Mouse (Mus musculus): ENCODE data around the gene Hist1h4f. TPM values are rescaled to one million over a fixed set of nuclear protein-coding genes. Genes with fewer than 3 reads are reported as not detected.
A peak's percentile ranks its signal among the peaks of the same experiment; 100 is the strongest.

The Hist1h4f gene
- polyA plus RNA-seq, 1 experiment from 2014 or later: 2.7 TPM

DNA sequence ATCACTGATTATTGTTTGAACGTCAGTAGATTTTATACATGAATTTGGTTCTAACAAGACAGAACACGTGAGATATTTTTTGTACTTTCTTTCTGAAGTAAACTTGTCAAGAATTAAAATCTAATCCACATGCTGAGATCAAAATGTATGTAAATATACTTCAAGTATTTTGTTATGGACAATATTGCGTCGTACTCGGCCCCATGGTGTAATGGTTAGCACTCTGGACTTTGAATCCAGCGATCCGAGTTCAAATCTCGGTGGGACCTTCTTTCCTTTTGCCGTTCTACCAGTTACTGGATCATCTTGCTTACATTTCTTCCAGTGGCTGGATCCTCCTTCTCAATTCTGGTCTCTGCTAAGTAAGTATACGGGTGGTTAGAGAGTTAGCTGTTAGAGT is 32.0 kb downstream of the Hist1h4f start:
- Histone ChIP-seq H3K4me2 (peak overlapping the region; percentile 96), H3K36me3 (ENCODE audit: insufficient read depth) (no peaks in the 10 kb centered on the region), H3K4me1 (ENCODE audit: insufficient read depth) (no peaks in the 10 kb centered on the region), H3K9ac (0 out of 2 replicates have a peak overlapping the region, but pooled peaks have one; percentile 21), H3K27me3 (ENCODE audit: insufficient read depth, low read length) (no peaks in the 10 kb centered on the region), H3K9me3 (ENCODE audit: low read depth, low read length) (no peaks in the 10 kb centered on the region), H3K27ac (ENCODE audit: low read depth) (peak overlapping the region; percentile 61; the same call in 1 of the 2 replicates), H3K4me3 (ENCODE audit: low read depth, low read length) (peak overlapping the region; percentile 56)
- WGBS: 0% methylated on average over 10 of the region's 10 CpGs
- TF ChIP-seq CTCF (IDR thresholded peaks at IDR 0.05; ENCODE audit: low read depth): no peak
- ATAC-seq (ENCODE audit: insufficient read depth): peak; percentile 53
- DNase-seq: peak; percentile 97

DNA sequence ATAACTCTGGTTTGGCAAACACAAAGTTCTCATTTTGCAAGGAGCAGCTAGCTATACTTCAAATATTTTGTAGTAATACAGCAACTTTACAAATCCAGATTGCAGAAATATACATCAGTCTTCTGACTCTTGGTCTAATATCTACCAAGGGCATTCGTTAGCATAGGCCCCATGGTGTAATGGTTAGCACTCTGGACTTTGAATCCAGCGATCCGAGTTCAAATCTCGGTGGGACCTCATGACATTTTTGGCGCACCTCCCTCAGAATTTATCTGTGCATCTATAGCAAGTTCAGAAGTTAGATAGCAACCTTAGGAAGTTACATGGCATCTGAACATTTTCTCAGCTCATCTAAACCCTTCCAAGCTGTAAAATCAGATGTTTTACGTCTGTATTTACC is 32.6 kb downstream of the Hist1h4f start:
- H3K36me3 ChIP-seq (ENCODE audit: insufficient read depth): no peaks in the 10 kb centered on the region
- DNase-seq (peak; percentile 95), ATAC-seq (ENCODE audit: insufficient read depth) (peak; percentile 68)
- no peaks in the 10 kb centered on the region for H3K27me3 ChIP-seq (ENCODE audit: insufficient read depth, low read length)
- no peaks in the 10 kb centered on the region for H3K4me1 ChIP-seq (ENCODE audit: insufficient read depth)
- under 1% methylated on average over 6 of the region's 6 CpGs for WGBS
- peak overlapping the region; percentile 96 for H3K4me2 ChIP-seq
- H3K9me3 ChIP-seq (ENCODE audit: low read depth, low read length): no peaks in the 10 kb centered on the region
- peak overlapping the region; percentile 56 for H3K4me3 ChIP-seq (ENCODE audit: low read depth, low read length)
- H3K27ac ChIP-seq (ENCODE audit: low read depth): peak overlapping the region; percentile 61; the same call in 1 of the 2 replicates
- 0 out of 2 replicates have a peak overlapping the region, but pooled peaks have one; percentile 21 for H3K9ac ChIP-seq
- no peak for TF ChIP-seq CTCF (IDR thresholded peaks at IDR 0.05; ENCODE audit: low read depth)

DNA sequence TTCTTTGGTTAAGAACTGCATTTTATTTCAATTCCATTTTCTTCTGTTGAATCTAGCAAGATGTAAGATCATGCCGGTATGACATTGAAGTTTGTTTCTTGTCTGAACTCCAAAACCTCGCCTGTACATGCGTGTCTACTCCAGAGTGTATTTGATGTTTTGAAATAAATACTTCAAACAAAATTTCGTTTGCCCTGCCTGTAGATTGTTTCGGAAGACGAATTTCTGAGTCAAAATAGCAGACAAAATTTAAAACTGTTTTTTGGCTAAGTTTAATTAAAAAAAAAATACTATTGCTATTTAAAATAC is 33.2 kb downstream of the Hist1h4f start:
- peak overlapping the region; percentile 56 for H3K4me3 ChIP-seq (ENCODE audit: low read depth, low read length)
- WGBS: under 1% methylated on average over 6 of the region's 6 CpGs
- TF ChIP-seq CTCF (IDR thresholded peaks at IDR 0.05; ENCODE audit: low read depth): no peak
- H3K4me1 ChIP-seq (ENCODE audit: insufficient read depth): no peaks in the 10 kb centered on the region
- H3K36me3 ChIP-seq (ENCODE audit: insufficient read depth): no peaks in the 10 kb centered on the region
- no peak for ATAC-seq (ENCODE audit: insufficient read depth)
- H3K27ac ChIP-seq (ENCODE audit: low read depth): no peak overlapping the region
- peak overlapping the region; percentile 96 for H3K4me2 ChIP-seq
- no peaks in the 10 kb centered on the region for H3K9me3 ChIP-seq (ENCODE audit: low read depth, low read length)
- no peak for DNase-seq
- H3K9ac ChIP-seq: peak overlapping the region; percentile 27; the same call in 1 of the 2 replicates
- no peaks in the 10 kb centered on the region for H3K27me3 ChIP-seq (ENCODE audit: insufficient read depth, low read length)

DNA sequence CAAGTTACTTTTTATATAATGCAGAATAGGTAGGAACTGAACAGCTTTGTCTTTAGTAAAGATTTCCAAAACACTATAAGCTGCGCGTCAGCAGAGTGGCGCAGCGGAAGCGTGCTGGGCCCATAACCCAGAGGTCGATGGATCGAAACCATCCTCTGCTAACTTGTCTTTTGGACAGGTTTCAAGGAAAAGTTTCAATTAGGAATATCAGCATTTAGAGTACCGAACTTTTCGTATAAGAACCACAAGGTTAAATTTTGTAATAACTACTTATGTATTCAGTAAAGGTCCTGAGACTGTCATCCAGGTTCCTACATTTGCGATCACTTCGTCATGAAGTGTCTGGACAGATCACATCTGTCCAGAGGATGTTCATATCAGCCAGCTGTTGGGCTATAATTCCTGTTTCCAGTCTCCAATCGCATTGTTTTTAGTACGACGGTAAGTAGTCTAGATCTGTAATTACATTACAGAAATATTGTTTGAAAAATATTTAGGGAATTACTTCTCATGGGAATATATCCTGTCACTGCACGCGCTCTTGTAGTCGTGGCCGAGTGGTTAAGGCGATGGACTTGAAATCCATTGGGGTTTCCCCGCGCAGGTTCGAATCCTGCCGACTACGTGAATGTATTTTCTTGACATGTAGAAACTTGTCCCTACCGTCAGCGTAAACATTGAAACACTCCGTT is 33.7 kb downstream of the Hist1h4f start:
- TF ChIP-seq CTCF (IDR thresholded peaks at IDR 0.05; ENCODE audit: low read depth): no peak
- Histone ChIP-seq H3K27ac (ENCODE audit: low read depth) (peak overlapping the region; percentile 78; the same call in 1 of the 2 replicates), H3K4me3 (ENCODE audit: low read depth, low read length) (peak overlapping the region; percentile 56), H3K27me3 (ENCODE audit: insufficient read depth, low read length) (no peaks in the 10 kb centered on the region), H3K9ac (peak overlapping the region; percentile 45), H3K36me3 (ENCODE audit: insufficient read depth) (no peaks in the 10 kb centered on the region), H3K4me1 (ENCODE audit: insufficient read depth) (no peaks in the 10 kb centered on the region), H3K4me2 (peak overlapping the region; percentile 96), H3K9me3 (ENCODE audit: low read depth, low read length) (no peaks in the 10 kb centered on the region)
- peak; percentile 96 for DNase-seq
- 0% methylated on average over 27 of the region's 27 CpGs for WGBS
- peak; percentile 89 for ATAC-seq (ENCODE audit: insufficient read depth)

DNA sequence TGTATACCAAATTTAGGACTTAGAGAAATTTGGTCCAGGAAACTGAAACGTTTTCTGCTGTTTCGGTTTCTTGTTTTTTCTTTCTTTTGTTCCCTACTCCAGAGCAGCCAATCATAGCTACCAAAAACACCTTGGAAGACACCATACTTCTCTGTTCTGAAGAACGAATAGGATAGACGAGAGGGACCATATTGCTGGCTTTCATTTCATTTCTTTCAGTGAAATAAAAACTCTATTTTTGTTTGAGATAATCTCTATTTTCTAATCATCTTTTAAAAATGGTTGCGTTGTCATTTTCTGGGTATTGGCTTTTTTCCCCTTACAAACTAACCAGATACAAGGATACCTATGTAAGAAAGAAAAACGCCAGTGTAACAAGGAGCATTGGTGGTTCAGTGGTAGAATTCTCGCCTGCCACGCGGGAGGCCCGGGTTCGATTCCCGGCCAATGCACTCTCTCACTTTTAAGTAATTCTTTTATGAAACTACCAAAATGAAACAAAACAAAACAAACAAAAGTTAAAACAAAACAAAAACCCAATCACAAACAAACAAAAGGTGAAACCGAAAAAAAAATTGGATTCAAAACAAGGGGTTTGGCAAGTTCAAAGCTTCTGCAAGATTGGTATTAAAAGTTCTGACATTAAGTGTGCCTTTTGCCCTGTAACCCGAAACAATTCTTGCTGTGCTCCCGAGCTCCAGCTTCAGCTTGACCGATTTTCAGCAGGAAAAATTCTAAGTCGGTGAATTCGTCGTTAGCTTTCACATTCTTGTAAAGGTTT is 34.4 kb downstream of the Hist1h4f start:
- TF ChIP-seq CTCF (IDR thresholded peaks at IDR 0.05; ENCODE audit: low read depth): no peak
- no peaks in the 10 kb centered on the region for H3K4me1 ChIP-seq (ENCODE audit: insufficient read depth)
- H3K9me3 ChIP-seq (ENCODE audit: low read depth, low read length): no peaks in the 10 kb centered on the region
- no peaks in the 10 kb centered on the region for H3K27me3 ChIP-seq (ENCODE audit: insufficient read depth, low read length)
- H3K9ac ChIP-seq: peak overlapping the region; percentile 38
- 0% methylated on average over 19 of the region's 19 CpGs for WGBS
- peak overlapping the region; percentile 78; the same call in 1 of the 2 replicates for H3K27ac ChIP-seq (ENCODE audit: low read depth)
- ATAC-seq (ENCODE audit: insufficient read depth) (peak; percentile 65), DNase-seq (peak; percentile 93)
- no peaks in the 10 kb centered on the region for H3K36me3 ChIP-seq (ENCODE audit: insufficient read depth)
- H3K4me2 ChIP-seq: peak overlapping the region; percentile 96
- H3K4me3 ChIP-seq (ENCODE audit: low read depth, low read length): peak overlapping the region; percentile 56

DNA sequence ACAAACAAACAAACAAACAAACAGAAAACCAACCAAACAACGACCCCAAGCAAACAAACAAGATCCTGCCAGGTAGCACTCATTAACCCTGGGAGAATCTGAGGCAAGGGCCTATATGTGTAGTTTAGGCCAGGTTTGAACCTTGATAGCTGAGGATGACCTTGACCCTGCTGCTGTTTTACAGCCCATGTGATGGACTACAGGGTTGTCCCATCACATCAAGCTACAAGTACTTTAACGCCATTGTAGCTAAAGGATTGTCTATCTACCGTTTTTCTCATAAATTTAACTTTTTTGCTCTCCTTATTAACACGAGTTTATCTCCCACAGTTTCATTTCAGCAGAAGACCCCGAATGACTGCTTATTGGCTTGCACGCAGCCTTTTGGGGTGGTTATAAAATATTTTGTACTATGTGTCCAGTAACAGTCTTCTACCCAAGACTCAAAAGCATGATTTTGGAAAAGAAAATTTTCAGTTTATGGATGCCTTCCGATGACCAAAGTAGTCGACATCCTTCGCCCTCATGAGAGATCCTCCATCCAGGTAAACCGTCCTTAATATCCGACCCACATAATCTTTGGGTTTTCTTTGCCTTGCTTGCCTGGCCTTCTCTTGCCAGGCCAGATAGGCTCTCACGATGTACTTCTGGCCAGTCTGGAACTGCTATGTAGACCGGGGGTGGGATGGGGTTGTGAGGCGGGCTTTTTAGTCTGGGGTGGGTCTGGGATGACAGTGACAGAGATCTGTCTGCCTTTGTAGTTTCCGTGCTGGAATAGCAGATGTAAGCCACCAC is 35.4 kb downstream of the Hist1h4f start:
- Histone ChIP-seq H3K27ac (ENCODE audit: low read depth) (no peak overlapping the region), H3K27me3 (ENCODE audit: insufficient read depth, low read length) (no peaks in the 10 kb centered on the region), H3K9ac (peak overlapping the region; percentile 27; the same call in 1 of the 2 replicates), H3K4me1 (ENCODE audit: insufficient read depth) (no peaks in the 10 kb centered on the region), H3K4me3 (ENCODE audit: low read depth, low read length) (peak overlapping the region; percentile 56), H3K4me2 (peak overlapping the region; percentile 96), H3K9me3 (ENCODE audit: low read depth, low read length) (no peaks in the 10 kb centered on the region), H3K36me3 (ENCODE audit: insufficient read depth) (no peaks in the 10 kb centered on the region)
- ATAC-seq (ENCODE audit: insufficient read depth) (no peak), DNase-seq (peak; percentile 37)
- WGBS: 44% methylated on average over 15 of the region's 15 CpGs
- no peak for TF ChIP-seq CTCF (IDR thresholded peaks at IDR 0.05; ENCODE audit: low read depth)
